Mouse (Mus musculus) erythroblast, embryonic 14.5 days (primary cell): ENCODE measurements around the gene Relch.

Experiments
- GATA1 ChIP-seq: IDR thresholded peaks from 2 replicates; pipeline ENCODE4 v1.6.1; 2012; ENCODE audit warnings: low read length, inconsistent platforms, mixed read lengths
- TAL1 ChIP-seq: IDR thresholded peaks from 3 replicates; pipeline ENCODE4 v1.6.1; 2012; ENCODE audit warnings: low read length, inconsistent platforms, mixed read lengths

DNA sequence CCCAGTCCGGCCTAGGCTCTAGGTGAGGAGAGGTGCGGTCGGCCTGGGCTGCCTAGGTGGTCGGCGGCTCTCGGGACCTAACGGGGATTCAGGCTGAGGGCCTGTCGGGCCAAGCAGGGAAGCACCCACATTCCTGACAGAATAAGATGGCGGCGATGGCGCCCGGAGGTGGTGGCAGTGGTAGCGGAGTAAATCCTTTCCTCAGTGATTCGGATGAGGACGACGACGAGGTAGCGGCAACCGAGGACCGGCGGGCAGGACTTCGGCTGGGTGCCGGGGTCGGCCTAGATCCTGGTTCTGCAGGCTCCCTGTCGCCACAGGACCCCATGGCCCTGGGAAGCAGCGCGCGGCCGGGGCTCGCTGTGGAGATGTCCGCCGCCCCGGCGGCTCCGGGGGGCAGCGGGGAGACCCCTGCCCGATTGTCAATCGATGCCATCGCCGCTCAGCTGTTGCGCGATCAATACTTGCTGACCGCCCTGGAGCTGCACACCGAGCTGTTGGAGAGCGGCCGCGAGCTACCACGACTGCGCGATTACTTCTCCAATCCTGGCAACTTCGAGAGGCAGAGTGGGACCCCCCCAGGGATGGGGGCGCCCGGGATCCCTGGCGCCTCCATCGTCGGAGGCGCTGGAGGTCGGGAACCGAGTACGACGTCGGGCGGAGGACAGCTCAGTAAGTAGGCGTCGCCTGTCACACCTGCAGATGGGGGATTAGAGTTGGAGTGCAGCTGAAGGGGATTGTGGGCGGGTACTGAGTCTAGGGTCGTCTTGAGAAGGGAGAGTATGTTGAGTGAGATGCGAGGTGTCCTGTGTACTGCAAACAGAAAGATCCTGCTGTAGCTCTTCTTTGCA lies 526 bp downstream of the Relch start:
- no peak for TF ChIP-seq GATA1
- no peak for TF ChIP-seq TAL1
